ENCODE assay signal across 10 mouse cellular contexts in the genomic region with DNA sequence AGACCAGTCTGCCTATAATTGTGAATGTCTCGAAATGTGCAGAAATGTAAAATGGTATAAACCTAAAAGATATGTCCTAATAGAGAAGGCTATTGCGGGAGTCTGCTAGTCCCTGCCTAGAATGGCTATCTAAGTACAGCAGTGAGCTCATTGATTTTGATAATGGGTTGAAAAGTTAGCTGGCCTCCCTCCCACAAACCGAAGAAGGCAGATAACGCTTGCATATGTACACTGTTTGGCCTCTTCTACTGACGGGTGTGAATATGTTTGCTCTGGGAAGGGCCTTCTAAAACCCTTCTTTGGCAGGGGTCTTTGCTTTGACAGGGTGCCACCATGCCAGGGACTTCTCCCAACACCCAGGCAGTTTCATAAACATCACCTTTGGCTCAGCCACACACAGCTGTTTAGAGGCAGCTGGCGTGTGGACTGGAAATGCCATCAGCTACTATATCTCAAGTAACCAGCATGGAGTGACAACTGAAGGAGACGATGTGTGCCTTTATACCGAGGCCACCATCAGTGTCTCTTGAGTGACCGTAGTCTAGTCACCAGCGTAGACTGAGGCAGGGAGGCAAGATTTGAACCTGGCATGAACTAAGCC.
DNase-seq lines count a peak whose midpoint lies in the region; ATAC-seq and TF ChIP-seq lines count a peak whose summit lies in the region.
"Had no signal": no experiment of that assay in that cellular context is flagged by ENCODE, and none has a peak within 500 bp of the region (broad histone marks: within the 10 kb centered on the region; RNA-seq: fewer than 3 reads in every experiment).

No protein-coding gene starts in this region.

- no peaks in the 10 kb centered on the region for H3K9me3 ChIP-seq in heart, embryonic 11.5 days (replicated peaks; ENCODE audit: control insufficient read depth, low read length)
- no peaks in the 10 kb centered on the region for H3K9me3 ChIP-seq in lung, postnatal 0 days (ENCODE audit: low read length)
- no peaks in the 10 kb centered on the region for H3K9me3 ChIP-seq in intestine, embryonic 16.5 days (ENCODE audit: control insufficient read depth, low read length)

- peak overlapping the region; percentile 11; the same call in 1 of the 2 replicates for H3K4me2 ChIP-seq in heart, embryonic 11.5 days
- no peak overlapping the region for H3K4me2 ChIP-seq in lung, postnatal 0 days (replicated peaks; ENCODE audit: low read depth, low read length)
- H3K4me2 ChIP-seq in intestine, embryonic 16.5 days (ENCODE audit: low read depth, low read length), result no peak overlapping the region

- H3K27me3 ChIP-seq in heart, embryonic 11.5 days (ENCODE audit: control insufficient read depth, insufficient read depth, low read length), result no peaks in the 10 kb centered on the region
- H3K27me3 ChIP-seq in lung, postnatal 0 days (replicated peaks; ENCODE audit: insufficient read depth, low read length), result no peaks in the 10 kb centered on the region
- no peaks in the 10 kb centered on the region for H3K27me3 ChIP-seq in intestine, embryonic 16.5 days (replicated peaks; ENCODE audit: control insufficient read depth, insufficient read depth, low read length)

- no peak for DNase-seq in heart, postnatal 14 days
- peak; percentile 34 for DNase-seq in lung, postnatal 0 days (ENCODE audit: low spot score)
- DNase-seq in lung, adult 18-20 months, result no peak
- no peak for DNase-seq in left cerebral cortex, postnatal 10 days (ENCODE audit: extremely low spot score in 1 of 2, low spot score in 2 of 2)
- DNase-seq in kidney, postnatal 10 days, result no peak
- DNase-seq: cerebellum, adult 18-20 months had no signal

- ATAC-seq in heart, embryonic 11.5 days (replicated peaks; ENCODE audit: insufficient number of reproducible peaks, low FRiP score, low TSS enrichment), result peak; percentile 68
- peak; percentile 52; the same call in 1 of the 2 replicates for ATAC-seq in lung, postnatal 0 days
- peak; percentile 85 for ATAC-seq in intestine, embryonic 16.5 days
- ATAC-seq in megakaryocyte-erythroid progenitor cell, adult 5-6 weeks (replicated peaks; ENCODE audit: low FRiP score, low TSS enrichment, poor library complexity, severe bottlenecking), result peak; percentile 89
- ATAC-seq: inflammation-experienced regulatory T-cells, adult 6 months had no signal

- no peak for TF ChIP-seq CTCF in lung, postnatal 0 days (IDR thresholded peaks at IDR 0.05)

- H3K4me1 ChIP-seq in heart, embryonic 11.5 days (ENCODE audit: control insufficient read depth, insufficient read depth, low read length), result peaks cover 16% of the 10 kb centered on the region
- H3K4me1 ChIP-seq in lung, postnatal 0 days (ENCODE audit: insufficient read depth, low read depth, low read length), result peaks cover 12% of the 10 kb centered on the region; the same call in 1 of the 2 replicates
- peaks cover 13% of the 10 kb centered on the region for H3K4me1 ChIP-seq in intestine, embryonic 16.5 days (ENCODE audit: control insufficient read depth, insufficient read depth, low read length)

- TF ChIP-seq EP300 in lung, postnatal 0 days (IDR thresholded peaks at IDR 0.05), result 0 out of 2 replicates have a peak, but pooled peaks have one; percentile 27

- H3K4me3 ChIP-seq in heart, embryonic 11.5 days (ENCODE audit: low read depth, low read length), result no peak overlapping the region
- no peak overlapping the region for H3K4me3 ChIP-seq in lung, postnatal 0 days (ENCODE audit: low read depth, low read length)
- no peak overlapping the region for H3K4me3 ChIP-seq in intestine, embryonic 16.5 days (ENCODE audit: low read length)

- no peak overlapping the region for H3K9ac ChIP-seq in heart, embryonic 11.5 days (ENCODE audit: low read depth, low read length)
- H3K9ac ChIP-seq in lung, postnatal 0 days (replicated peaks; ENCODE audit: low read depth), result no peak overlapping the region
- H3K9ac ChIP-seq in intestine, embryonic 16.5 days (ENCODE audit: low read depth, low read length), result no peak overlapping the region

- intact Hi-C loops in heart, postnatal 14 days (cut with DNase I), result no loop called here
- intact Hi-C loops in left cerebral cortex, postnatal 10 days (cut with DNase I), result no loop called here

- H3K27ac ChIP-seq in heart, embryonic 11.5 days (ENCODE audit: low read depth, low read length), result peak overlapping the region; percentile 72; the same call in 1 of the 2 replicates
- H3K27ac ChIP-seq in lung, postnatal 0 days (ENCODE audit: low read length), result no peak overlapping the region
- H3K27ac ChIP-seq in intestine, embryonic 16.5 days (ENCODE audit: low read length), result no peak overlapping the region

- H3K36me3 ChIP-seq in heart, embryonic 11.5 days (ENCODE audit: control insufficient read depth, insufficient read depth, low read length), result no peaks in the 10 kb centered on the region
- no peaks in the 10 kb centered on the region for H3K36me3 ChIP-seq in lung, postnatal 0 days (ENCODE audit: insufficient read depth, low read length)
- no peaks in the 10 kb centered on the region for H3K36me3 ChIP-seq in intestine, embryonic 16.5 days (ENCODE audit: control insufficient read depth, insufficient read depth, low read length)

- 33% methylated on average over 10 of the region's 10 CpGs for WGBS in heart, embryonic 11.5 days (ENCODE audit: insufficient replicate concordance)
- WGBS in lung, postnatal 0 days, result 43% methylated on average over 10 of the region's 10 CpGs
- WGBS in intestine, embryonic 16.5 days, result 66% methylated on average over 10 of the region's 10 CpGs
